Mouse (Mus musculus) ES-E14 (cell line): ENCODE data around the gene Afg3l1. TPM values are rescaled to one million over a fixed set of nuclear protein-coding genes. Genes with fewer than 3 reads are reported as not detected.
"Not testable (repeated sequence)": the region's sequence is repeated elsewhere in the genome, so short reads cannot be mapped to it uniquely, and the experiment has no call there.

Experiments
- DNase-seq: peaks from one replicate; pipeline ENCODE4 v3.0.0-alpha.2; 2013; ENCODE audit warnings: low read depth, low spot score
- H3K27ac ChIP-seq: 2 replicates; pipeline ENCODE4 v1.5.1; 2012; ENCODE audit warnings: low read depth, mild to moderate bottlenecking, low read length, moderate library complexity, mixed read lengths; ENCODE audit not compliant: poor library complexity, insufficient read depth, severe bottlenecking
- H3K36me3 ChIP-seq: 2 replicates; pipeline ENCODE4 v1.6.1; 2012; ENCODE audit warnings: mild to moderate bottlenecking, low read length, moderate library complexity, mixed read lengths; ENCODE audit not compliant: control insufficient read depth, poor library complexity, insufficient read depth, severe bottlenecking
- H3K4me1 ChIP-seq, 2 experiments: fragments of 150-350 bp in 1 of 2; sonication (generic) in 1 of 2; 2 replicates each; pipeline ENCODE4 v1.6.1; 2012; ENCODE audit warnings: low read length in 2 of 2, mild to moderate bottlenecking in 1 of 2, mixed read lengths in 1 of 2; ENCODE audit not compliant: control insufficient read depth in 2 of 2, insufficient read depth in 2 of 2, poor library complexity in 1 of 2
- H3K4me3 ChIP-seq, 2 experiments: fragments of 150-350 bp in 1 of 2; sonication (generic) in 1 of 2; 2 replicates each; pipeline ENCODE4 v1.5.1; 2012; ENCODE audit warnings: low read length in 2 of 2, low read depth in 1 of 2, mild to moderate bottlenecking in 1 of 2, mixed read lengths in 1 of 2; ENCODE audit not compliant: insufficient read depth in 1 of 2, poor library complexity in 1 of 2, severe bottlenecking in 1 of 2
- H3K9ac ChIP-seq: 2 replicates; pipeline ENCODE4 v1.6.1; 2012; ENCODE audit warnings: low read depth, mild to moderate bottlenecking, low read length, mixed read lengths; ENCODE audit not compliant: poor library complexity, insufficient read depth, severe bottlenecking
- H3K9me3 ChIP-seq: fragments of 150-350 bp; sonication (generic); 2 replicates; pipeline ENCODE4 v1.6.1; 2012; ENCODE audit warnings: low read depth, mild to moderate bottlenecking, low read length; ENCODE audit not compliant: control insufficient read depth, insufficient read depth
- CHD2 ChIP-seq: IDR thresholded peaks from 2 replicates; pipeline ENCODE4 v1.6.1; 2014; ENCODE audit warnings: mild to moderate bottlenecking, low read depth, low read length, inconsistent platforms
- HCFC1 ChIP-seq: IDR thresholded peaks from 2 replicates; pipeline ENCODE4 v1.6.1; 2012; ENCODE audit warnings: low read length, inconsistent platforms, borderline replicate concordance; ENCODE audit not compliant: insufficient read depth
- MAFK ChIP-seq: IDR thresholded peaks from 2 replicates; pipeline ENCODE4 v1.6.1; 2014; ENCODE audit warnings: mild to moderate bottlenecking, low read depth, low read length, inconsistent platforms; ENCODE audit not compliant: insufficient read depth
- ZC3H11A ChIP-seq: IDR thresholded peaks from 2 replicates; pipeline ENCODE4 v1.6.1; 2012; ENCODE audit warnings: low read depth, mild to moderate bottlenecking, inconsistent platforms, low read length, borderline replicate concordance
- ZNF384 ChIP-seq: IDR thresholded peaks from 2 replicates; pipeline ENCODE4 v1.6.1; 2012; ENCODE audit warnings: low read depth, low read length, inconsistent platforms
- in situ Hi-C, 2 experiments: fragments of 600-800 bp; cut with MboI; formaldehyde crosslinking; loops; one replicate each; pipeline ENCODE4 v1.15.1; 2025; ENCODE audit warnings: low sequenced_read_pairs in 2 of 2, inconsistent platforms in 1 of 2; ENCODE audit not compliant: unreplicated experiment in 2 of 2
- total RNA-seq: library from RNA; depleted of rRNA; stranded (reverse); fragments of 300-350 nt; gene quantifications from 2 replicates; pipeline ENCODE4 v1.2.3, GENCODE M21; 2012; rRNA removed

Gene Afg3l1
- 80.0 and 96.7 TPM in 2 replicates for total RNA-seq

- Histone ChIP-seq H3K9ac (peak within 1 kb of the TSS; percentile 99), H3K9me3 (no peaks in the 10 kb centered on the region), H3K36me3 (peaks cover 10% of the 10 kb centered on the region), H3K4me3 (peak within 1 kb of the TSS; percentile 82 to 96), H3K4me1 (peaks cover 5 to 7% of the 10 kb centered on the region in 2 experiments; a peak in 3 of 4 replicates), H3K27ac (peak within 1 kb of the TSS; percentile 97)
- no peak for DNase-seq
- in situ Hi-C loops: no loop called here
- TF ChIP-seq CHD2 (no peak), HCFC1 (peak; percentile 70; the same call in 1 of the 2 replicates)
Observed at GRCm38 (mm10) chr8:123477737-123478258, at the start of gene Afg3l1. TSS of gene Afg3l1 (plus strand) at chr8:123477903.

DNA sequence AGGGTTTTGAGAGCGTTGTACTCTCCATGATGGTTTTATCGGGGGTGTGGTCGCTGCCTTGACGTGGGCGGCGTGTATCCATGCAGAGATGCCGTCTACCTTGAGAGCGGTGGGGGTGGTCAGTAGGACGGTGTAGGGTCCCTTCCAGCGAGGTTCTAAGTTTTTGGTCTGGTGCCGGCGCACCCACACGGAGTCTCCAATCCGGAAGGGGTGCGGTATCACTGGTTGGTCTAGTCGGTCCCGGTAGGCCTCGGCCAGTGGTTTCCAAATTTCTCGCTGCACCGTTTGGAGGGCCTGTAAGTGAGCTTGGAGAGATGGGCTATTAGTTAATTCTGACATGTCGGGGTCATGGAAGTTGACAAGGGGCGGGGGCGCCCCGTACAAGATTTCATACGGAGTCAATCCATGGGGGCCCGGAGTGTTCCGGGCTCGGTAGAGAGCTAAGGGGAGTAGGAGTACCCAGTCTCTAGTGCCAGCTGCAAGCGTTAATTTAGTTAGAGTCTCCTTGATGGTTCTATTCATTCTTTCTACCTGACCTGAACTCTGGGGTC lies 49.3 kb upstream of the Afg3l1 start:
- in situ Hi-C loops: no loop called here
- no peak overlapping the region for H3K9ac ChIP-seq
- no peak overlapping the region for H3K4me3 ChIP-seq
- H3K27ac ChIP-seq: no peak overlapping the region
- TF ChIP-seq MAFK: no peak
- no peak for TF ChIP-seq ZNF384
- no peak for TF ChIP-seq CHD2
- TF ChIP-seq HCFC1: no peak
- TF ChIP-seq ZC3H11A: no peak
- no peaks in the 10 kb centered on the region for H3K9me3 ChIP-seq
- peaks cover 20% of the 10 kb centered on the region; the same call in 1 of the 2 replicates for H3K36me3 ChIP-seq
- H3K4me1 ChIP-seq: no peaks in the 10 kb centered on the region
- no peak for DNase-seq

DNA sequence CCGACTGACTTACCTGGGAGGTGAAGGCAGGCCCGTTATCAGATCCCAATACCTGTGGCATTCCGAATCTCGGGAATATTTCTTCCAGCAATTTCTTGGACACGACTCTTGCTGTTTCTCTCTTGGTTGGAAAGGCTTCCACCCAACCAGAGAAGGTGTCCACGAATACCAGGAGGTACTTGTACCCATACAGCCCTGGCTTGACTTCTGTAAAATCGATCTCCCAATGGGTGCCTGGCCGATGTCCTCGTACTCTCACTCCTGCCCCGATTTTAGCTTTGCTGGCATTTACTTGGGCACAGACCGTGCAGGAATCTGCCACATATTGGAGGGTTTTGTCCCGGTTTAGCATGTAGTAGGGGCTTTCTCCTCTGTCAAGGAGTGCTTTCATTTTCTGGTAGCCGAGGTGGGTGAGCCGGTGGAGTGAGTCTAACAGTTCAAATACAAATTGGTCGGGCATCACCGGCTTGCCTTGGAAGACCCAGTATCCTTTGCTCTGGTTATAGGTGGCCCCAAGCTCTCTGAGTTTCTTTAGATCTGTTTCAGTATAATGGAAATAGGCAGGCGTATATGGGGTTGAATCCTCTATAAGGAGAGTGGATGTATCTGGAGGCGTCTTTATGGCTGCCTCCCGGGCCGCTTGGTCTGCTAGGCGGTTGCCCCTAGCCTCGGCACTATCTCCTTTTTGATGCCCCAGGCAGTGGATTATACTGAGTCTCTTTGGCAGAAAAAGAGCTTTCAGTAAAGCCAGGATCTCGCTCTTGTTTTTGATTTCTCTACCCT lies 48.6 kb upstream of the Afg3l1 start:
- no peaks in the 10 kb centered on the region for H3K9me3 ChIP-seq
- H3K36me3 ChIP-seq: peaks cover 20% of the 10 kb centered on the region; the same call in 1 of the 2 replicates
- in situ Hi-C loops: no loop called here
- H3K4me3 ChIP-seq: no peak overlapping the region
- no peak overlapping the region for H3K9ac ChIP-seq
- no peak overlapping the region for H3K27ac ChIP-seq
- TF ChIP-seq MAFK (no peak), ZNF384 (no peak), HCFC1 (no peak), ZC3H11A (no peak), CHD2 (no peak)
- no peak for DNase-seq
- no peaks in the 10 kb centered on the region for H3K4me1 ChIP-seq

DNA sequence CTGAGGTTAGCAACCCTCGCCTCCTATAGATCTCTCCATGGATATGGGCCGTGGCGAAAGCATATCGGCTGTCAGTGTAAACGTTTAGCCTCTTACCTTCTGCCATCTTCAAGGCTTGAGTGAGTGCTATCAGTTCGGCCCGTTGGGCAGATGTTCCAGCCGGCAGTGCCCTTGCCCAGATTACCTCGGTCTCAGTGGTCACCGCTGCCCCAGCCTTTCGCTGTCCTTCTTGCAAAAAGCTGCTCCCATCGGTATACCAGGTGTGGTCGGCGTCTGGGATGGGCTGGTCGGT lies 48.0 kb upstream of the Afg3l1 start:
- H3K9ac ChIP-seq, in situ Hi-C loops, H3K9me3 ChIP-seq, H3K27ac ChIP-seq, H3K4me1 ChIP-seq, H3K4me3 ChIP-seq, DNase-seq: not testable (repeated sequence)
- peaks cover 20% of the 10 kb centered on the region; the same call in 1 of the 2 replicates for H3K36me3 ChIP-seq

GRCm38 (mm10) chr8:123430936-123431335 lies 46.8 kb upstream of the Afg3l1 start:
- peaks cover 20% of the 10 kb centered on the region; the same call in 1 of the 2 replicates for H3K36me3 ChIP-seq
- in situ Hi-C loops, H3K27ac ChIP-seq, H3K9ac ChIP-seq, H3K9me3 ChIP-seq, H3K4me1 ChIP-seq, H3K4me3 ChIP-seq, DNase-seq: not testable (repeated sequence)
